Mouse (Mus musculus): Measurements from ENCODE around the gene Igsf21.

Gene Igsf21

GRCm38 (mm10) chr4:140192276-140193002, 54.1 kb downstream of the Igsf21 start:
- no peak for DNase-seq (ENCODE audit: low spot score)

GRCm38 (mm10) chr4:140189601-140190000, 57.0 kb downstream of the Igsf21 start:
- no peak for DNase-seq (ENCODE audit: low spot score)

- DNase-seq (ENCODE audit: low spot score): no peak
These were observed 58.0 kb downstream of the Igsf21 start for GRCm38 (mm10) chr4:140188626-140189025.

- no peak for DNase-seq (ENCODE audit: low spot score)
These were observed 59.0 kb downstream of the Igsf21 start for GRCm38 (mm10) chr4:140187404-140188145.

- no peak for DNase-seq (ENCODE audit: low spot score)
These were observed 67.0 kb downstream of the Igsf21 start for GRCm38 (mm10) chr4:140179576-140179975.

- no peak for DNase-seq (ENCODE audit: low spot score)
These were observed 69.5 kb downstream of the Igsf21 start for GRCm38 (mm10) chr4:140177055-140177454.

GRCm38 (mm10) chr4:140173746-140174399, 72.7 kb downstream of the Igsf21 start:
- DNase-seq (ENCODE audit: low spot score): no peak

- DNase-seq (ENCODE audit: low spot score): no peak
These were observed 73.5 kb downstream of the Igsf21 start for GRCm38 (mm10) chr4:140173084-140173483.

GRCm38 (mm10) chr4:140171917-140172316, 74.7 kb downstream of the Igsf21 start:
- no peak for DNase-seq (ENCODE audit: low spot score)

GRCm38 (mm10) chr4:140171189-140171588, 75.4 kb downstream of the Igsf21 start:
- DNase-seq (ENCODE audit: low spot score): no peak

GRCm38 (mm10) chr4:140165851-140166250, 80.7 kb downstream of the Igsf21 start:
- DNase-seq (ENCODE audit: low spot score): no peak

GRCm38 (mm10) chr4:140164662-140165061, 81.9 kb downstream of the Igsf21 start:
- no peak for DNase-seq (ENCODE audit: low spot score)

- DNase-seq (ENCODE audit: low spot score): no peak
These were observed 87.0 kb downstream of the Igsf21 start for GRCm38 (mm10) chr4:140159617-140160016.

- DNase-seq (ENCODE audit: low spot score): no peak
These were observed 91.6 kb downstream of the Igsf21 start for GRCm38 (mm10) chr4:140154899-140155463.

- no peak for DNase-seq (ENCODE audit: low spot score)
These were observed 92.1 kb downstream of the Igsf21 start for GRCm38 (mm10) chr4:140154484-140154883.

- no peak for DNase-seq (ENCODE audit: low spot score)
These were observed 92.9 kb downstream of the Igsf21 start for GRCm38 (mm10) chr4:140153711-140154114.

GRCm38 (mm10) chr4:140153101-140153500, 93.5 kb downstream of the Igsf21 start:
- no peak for DNase-seq (ENCODE audit: low spot score)

GRCm38 (mm10) chr4:140149706-140150105, 96.9 kb downstream of the Igsf21 start:
- DNase-seq (ENCODE audit: low spot score): no peak

- no peak for DNase-seq (ENCODE audit: low spot score)
These were observed 98.5 kb downstream of the Igsf21 start for GRCm38 (mm10) chr4:140147857-140148695.

GRCm38 (mm10) chr4:140147079-140147840, 99.3 kb downstream of the Igsf21 start:
- no peak for DNase-seq (ENCODE audit: low spot score)

All from lung, postnatal 25 days (tissue).